Mouse (Mus musculus) heart, adult 2 months (tissue): Measurements from ENCODE around the gene Tmem44.

ENCODE experiments used
- CTCF ChIP-seq: fragments of 200-600 bp; IDR thresholded peaks from 2 replicates; pipeline ENCODE4 v1.8.1; 2022; ENCODE audit warnings: antibody characterized with exemption, mild to moderate bottlenecking, moderate library complexity
- POLR2A ChIP-seq: fragments of 200-500 bp; IDR thresholded peaks from 2 replicates; pipeline ENCODE4 v1.6.1; 2011; ENCODE audit warnings: mild to moderate bottlenecking, low read depth, low read length, control low read depth; ENCODE audit not compliant: insufficient read depth

GRCm38 (mm10) chr16:30552621-30553338, 2.1 kb upstream of the Tmem44 start:
- TF ChIP-seq CTCF (no peak), POLR2A (no peak)
